20 mouse cellular contexts compared by ENCODE assay signal in the genomic region with DNA sequence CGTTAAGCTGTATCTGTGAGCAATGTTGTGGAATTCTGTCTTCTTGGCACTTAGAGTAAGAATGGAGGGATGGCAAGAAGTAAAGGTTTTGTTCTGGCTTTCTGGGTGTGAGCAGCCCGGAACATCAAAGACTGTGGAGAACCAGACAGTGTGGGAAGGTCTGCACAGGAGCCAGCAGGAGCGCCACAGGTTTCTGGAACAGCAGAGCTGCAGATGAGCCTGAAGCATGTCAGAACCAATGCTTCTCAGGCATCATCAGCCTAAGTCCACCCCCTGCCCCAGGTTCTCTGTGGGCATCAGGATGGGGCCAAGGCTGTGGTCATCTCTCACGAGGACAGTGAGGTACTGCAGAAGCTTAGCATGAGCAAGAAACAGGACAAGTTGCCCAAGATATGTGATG. TPM values are rescaled to one million over a fixed set of nuclear protein-coding genes. Genes with fewer than 3 reads are reported as not detected.
DNase-seq lines count a peak whose midpoint lies in the region; ATAC-seq and TF ChIP-seq lines count a peak whose summit lies in the region.
"Had no signal": no experiment of that assay in that cellular context is flagged by ENCODE, and none has a peak within 500 bp of the region (broad histone marks: within the 10 kb centered on the region; RNA-seq: fewer than 3 reads in every experiment).

No protein-coding gene starts in this region.

- TF ChIP-seq CTCF in liver, postnatal 0 days (IDR thresholded peaks at IDR 0.05; ENCODE audit: low read depth): no peak
- peak; percentile 2; the same call in 1 of the 2 replicates for TF ChIP-seq CTCF in bone marrow, adult 2 months (IDR thresholded peaks at IDR 0.05; ENCODE audit: control insufficient read depth, insufficient read depth, low read length)

- H3K36me3 ChIP-seq in liver, postnatal 0 days (replicated peaks; ENCODE audit: insufficient read depth, low read length): no peaks in the 10 kb centered on the region
- H3K36me3 ChIP-seq in liver, embryonic 12.5 days: 0 out of 2 replicates have a peak, but pooled peaks cover 4% of the 10 kb centered on the region
- H3K36me3 ChIP-seq: forebrain, embryonic 12.5 days; heart, embryonic 15.5 days; intestine, embryonic 15.5 days had no signal

- peaks cover 2% of the 10 kb centered on the region; the same call in 1 of the 2 replicates for H3K27me3 ChIP-seq in liver, postnatal 0 days (ENCODE audit: insufficient read depth, low read length)
- H3K27me3 ChIP-seq in liver, embryonic 12.5 days (replicated peaks): 0 out of 2 replicates have a peak, but pooled peaks cover under 1% of the 10 kb centered on the region
- H3K27me3 ChIP-seq: embryonic facial prominence, embryonic 13.5 days; forebrain, embryonic 12.5 days; heart, embryonic 15.5 days; intestine, embryonic 15.5 days; Patski had no signal

- peak overlapping the region; percentile 98; the same call in 1 of the 2 replicates for H3K27ac ChIP-seq in liver, postnatal 0 days (ENCODE audit: low read depth)
- H3K27ac ChIP-seq in liver, embryonic 12.5 days: no peak overlapping the region
- H3K27ac ChIP-seq in bone marrow, adult 2 months (ENCODE audit: control insufficient read depth, insufficient read depth, low read depth, low read length, poor library complexity): peak overlapping the region; percentile 69
- H3K27ac ChIP-seq: embryonic facial prominence, embryonic 13.5 days; forebrain, embryonic 12.5 days; heart, embryonic 15.5 days; hindbrain, embryonic 10.5 days; hindbrain, embryonic 14.5 days; intestine, embryonic 15.5 days had no signal

- H3K9ac ChIP-seq in liver, postnatal 0 days (replicated peaks): no peak overlapping the region
- H3K9ac ChIP-seq in liver, embryonic 12.5 days: no peak overlapping the region
- H3K9ac ChIP-seq: embryonic facial prominence, embryonic 13.5 days; forebrain, embryonic 12.5 days; heart, embryonic 15.5 days; hindbrain, embryonic 14.5 days; intestine, embryonic 15.5 days had no signal

- ATAC-seq in liver, postnatal 0 days: no peak
- ATAC-seq in liver, embryonic 12.5 days: no peak
- ATAC-seq: activated CD4-positive, CD25-positive, alpha-beta regulatory T cell, adult 4 months; forebrain, embryonic 16.5 days; intestine, embryonic 15.5 days; Patski had no signal

- no peak for TF ChIP-seq POLR2A in bone marrow, adult 2 months (IDR thresholded peaks at IDR 0.05; ENCODE audit: borderline replicate concordance, control insufficient read depth, low read depth, low read length)

- no peak for TF ChIP-seq EP300 in liver, postnatal 0 days (IDR thresholded peaks at IDR 0.05; ENCODE audit: low read depth)

- peaks cover 11% of the 10 kb centered on the region for H3K4me1 ChIP-seq in liver, postnatal 0 days (ENCODE audit: insufficient read depth)
- peaks cover 38% of the 10 kb centered on the region for H3K4me1 ChIP-seq in liver, embryonic 12.5 days
- H3K4me1 ChIP-seq in bone marrow, adult 2 months (ENCODE audit: control insufficient read depth, insufficient read depth, low read length): peaks cover 7% of the 10 kb centered on the region

- no peak overlapping the region for H3K4me3 ChIP-seq in liver, postnatal 0 days (ENCODE audit: low read depth, low read length)
- H3K4me3 ChIP-seq in liver, embryonic 12.5 days: no peak overlapping the region
- H3K4me3 ChIP-seq in bone marrow, adult 2 months (replicated peaks; ENCODE audit: control insufficient read depth, low read depth, low read length): no peak overlapping the region
- H3K4me3 ChIP-seq: embryonic facial prominence, embryonic 13.5 days; forebrain, embryonic 12.5 days; heart, adult 2 months; heart, embryonic 15.5 days; hindbrain, embryonic 10.5 days; intestine, embryonic 15.5 days had no signal

- no peaks in the 10 kb centered on the region for H3K9me3 ChIP-seq in liver, postnatal 0 days (ENCODE audit: low read length)
- H3K9me3 ChIP-seq in liver, embryonic 12.5 days (replicated peaks): no peaks in the 10 kb centered on the region
- H3K9me3 ChIP-seq: embryonic facial prominence, embryonic 13.5 days; forebrain, embryonic 12.5 days; heart, embryonic 15.5 days; hindbrain, embryonic 10.5 days; intestine, embryonic 15.5 days had no signal

- DNase-seq in cerebellum, adult 9-10 months: peak; percentile 16
- DNase-seq in cerebellum, adult 11-12 months: no peak
- peak; percentile 29 to 30 for DNase-seq in cerebellum, postnatal 25 days
- no peak for DNase-seq in cerebellum, postnatal 4 days (ENCODE audit: low spot score in 2 of 2)
- DNase-seq in liver, postnatal 0 days: no peak
- DNase-seq: adrenal gland, postnatal 14 days; gastrocnemius, postnatal 10 days; heart, adult 2 months had no signal

- 87% methylated on average over 4 of the region's 4 CpGs for WGBS in liver, postnatal 0 days (ENCODE audit: insufficient replicate concordance)
- 84% methylated on average over 4 of the region's 4 CpGs for WGBS in liver, embryonic 12.5 days (ENCODE audit: insufficient replicate concordance)
- WGBS in bone marrow, adult 2 months: 75% methylated on average over 4 of the region's 4 CpGs

- no peak overlapping the region for H3K4me2 ChIP-seq in liver, postnatal 0 days (ENCODE audit: low read depth, low read length)
- H3K4me2 ChIP-seq in liver, embryonic 12.5 days: no peak overlapping the region
- H3K4me2 ChIP-seq: embryonic facial prominence, embryonic 13.5 days; forebrain, embryonic 12.5 days; heart, embryonic 11.5 days; heart, embryonic 15.5 days; hindbrain, embryonic 14.5 days; intestine, embryonic 15.5 days had no signal

RNA-seq across cellular contexts. Expression of gene Psma6, which starts 12.5 kb away (rescaled TPM):
- polyA plus RNA-seq in liver, postnatal 0 days (2015; fragmentation: Nextera tagmentation; extraction: Ambion mirVana): 177 and 184 TPM in 2 replicates
- polyA plus RNA-seq in liver, embryonic 12.5 days (2016; fragmentation: Nextera tagmentation; extraction: Ambion mirVana): 282 and 290 TPM in 2 replicates
- 71.0 and 119 TPM in 2 replicates for polyA plus RNA-seq in bone marrow, adult 2 months (2011; ENCODE audit: insufficient read depth, insufficient read length, low replicate concordance, missing spikeins)

Comparison
In these comparisons a context has a peak if more than half of its experiments do, and no peak if none do; other contexts are left out.
1. DNase-seq: peak in cerebellum, adult 9-10 months (single experiment) and cerebellum, postnatal 25 days (2 of 2); none in cerebellum, adult 11-12 months (single experiment), cerebellum, postnatal 4 days (0 of 2) and liver, postnatal 0 days (single experiment).